Mouse (Mus musculus) neural tube, embryonic 10.5 days (tissue): ENCODE data around the gene Mdfic.

Experiments used
- DNase-seq: peaks from one replicate; pipeline ENCODE4 v3.0.0-alpha.2; 2017; ENCODE audit warnings: low spot score; ENCODE audit errors: extremely low spot score

The Mdfic gene

GRCm38 (mm10) chr6:15739132-15739531 is 18.7 kb downstream of the Mdfic start:
- no peak for DNase-seq

- DNase-seq: no peak
These were observed 22.2 kb downstream of the Mdfic start for GRCm38 (mm10) chr6:15742591-15743149.

GRCm38 (mm10) chr6:15743291-15743792 is 22.9 kb downstream of the Mdfic start:
- DNase-seq: no peak

GRCm38 (mm10) chr6:15743793-15744192 is 23.3 kb downstream of the Mdfic start:
- no peak for DNase-seq

GRCm38 (mm10) chr6:15745313-15745712 is 24.9 kb downstream of the Mdfic start:
- DNase-seq: no peak

GRCm38 (mm10) chr6:15745891-15746290 is 25.4 kb downstream of the Mdfic start:
- no peak for DNase-seq

GRCm38 (mm10) chr6:15747396-15748155 is 27.1 kb downstream of the Mdfic start:
- DNase-seq: no peak

GRCm38 (mm10) chr6:15748236-15748635 is 27.8 kb downstream of the Mdfic start:
- DNase-seq: no peak

GRCm38 (mm10) chr6:15748943-15749342 is 28.5 kb downstream of the Mdfic start:
- DNase-seq: no peak

- DNase-seq: no peak
These were observed 29.6 kb downstream of the Mdfic start for GRCm38 (mm10) chr6:15750101-15750500.

GRCm38 (mm10) chr6:15751375-15751774 is 30.9 kb downstream of the Mdfic start:
- no peak for DNase-seq

- no peak for DNase-seq
These were observed 31.7 kb downstream of the Mdfic start for GRCm38 (mm10) chr6:15752160-15752559.

GRCm38 (mm10) chr6:15753208-15753607 is 32.7 kb downstream of the Mdfic start:
- DNase-seq: no peak

- no peak for DNase-seq
These were observed 37.9 kb downstream of the Mdfic start for GRCm38 (mm10) chr6:15758394-15758793.

- DNase-seq: no peak
These were observed 40.3 kb downstream of the Mdfic start for GRCm38 (mm10) chr6:15760750-15761149.

- no peak for DNase-seq
These were observed 43.6 kb downstream of the Mdfic start for GRCm38 (mm10) chr6:15764039-15764438.

- DNase-seq: no peak
These were observed 47.0 kb downstream of the Mdfic start for GRCm38 (mm10) chr6:15767460-15767859.

- no peak for DNase-seq
These were observed 49.7 kb downstream of the Mdfic start for GRCm38 (mm10) chr6:15770128-15770527.

- no peak for DNase-seq
These were observed 56.6 kb downstream of the Mdfic start for GRCm38 (mm10) chr6:15777070-15777469.

- no peak for DNase-seq
These were observed 59.7 kb downstream of the Mdfic start for GRCm38 (mm10) chr6:15780127-15780526.

GRCm38 (mm10) chr6:15780688-15781087 is 60.2 kb downstream of the Mdfic start:
- no peak for DNase-seq

- DNase-seq: peak; percentile 64
These were observed 69.4 kb downstream of the Mdfic start for GRCm38 (mm10) chr6:15789523-15790500.
